Mouse (Mus musculus): ENCODE measurements around the gene Smarcad1. TPM values are rescaled to one million over a fixed set of nuclear protein-coding genes. Genes with fewer than 3 reads are reported as not detected.

Smarcad1 gene
- polyA plus RNA-seq, 1 experiment from 2014 or later = 62.8 TPM

GRCm38 (mm10) chr6:65142316-65142715 is 99.9 kb downstream of the Smarcad1 start:
- no peak for TF ChIP-seq CTCF (IDR thresholded peaks at IDR 0.05; ENCODE audit: low read depth)
- WGBS = 90% methylated on average over 1 of the region's 1 CpGs
- H3K27ac ChIP-seq = no peak overlapping the region
- H3K9ac ChIP-seq (ENCODE audit: low read depth, low read length) = no peak overlapping the region
- H3K4me1 ChIP-seq (replicated peaks; ENCODE audit: insufficient read depth, low read length) = peaks cover 10% of the 10 kb centered on the region; the same call in 1 of the 2 replicates
- H3K4me2 ChIP-seq (ENCODE audit: low read length) = no peak overlapping the region
- H3K27me3 ChIP-seq (ENCODE audit: insufficient read depth, low read length) = no peaks in the 10 kb centered on the region
- no peak for DNase-seq (ENCODE audit: low spot score)
- no peaks in the 10 kb centered on the region for H3K36me3 ChIP-seq (ENCODE audit: insufficient read depth, low read length)
- no peak overlapping the region for H3K4me3 ChIP-seq (replicated peaks; ENCODE audit: low read depth, low read length)
- no peaks in the 10 kb centered on the region for H3K9me3 ChIP-seq (replicated peaks; ENCODE audit: low read length)
- no peak for ATAC-seq (replicated peaks; ENCODE audit: low FRiP score, low read depth)

- DNase-seq (ENCODE audit: low spot score) (peak; percentile 40), ATAC-seq (replicated peaks; ENCODE audit: low FRiP score, low read depth) (peak; percentile 78)
- Histone ChIP-seq H3K4me3 (replicated peaks; ENCODE audit: low read depth, low read length) (no peak within 1 kb of the TSS), H3K4me2 (ENCODE audit: low read length) (peak within 1 kb of the TSS; percentile 35), H3K36me3 (ENCODE audit: insufficient read depth, low read length) (no peaks in the 10 kb centered on the region), H3K9me3 (replicated peaks; ENCODE audit: low read length) (no peaks in the 10 kb centered on the region), H3K9ac (ENCODE audit: low read depth, low read length) (no peak within 1 kb of the TSS), H3K4me1 (replicated peaks; ENCODE audit: insufficient read depth, low read length) (peaks cover 10% of the 10 kb centered on the region; the same call in 1 of the 2 replicates), H3K27me3 (ENCODE audit: insufficient read depth, low read length) (no peaks in the 10 kb centered on the region), H3K27ac (no peak within 1 kb of the TSS)
- WGBS = 18% methylated on average over 16 of the region's 16 CpGs
- TF ChIP-seq CTCF (IDR thresholded peaks at IDR 0.05; ENCODE audit: low read depth) = no peak
Measured at GRCm38 (mm10) chr6:65144621-65145205, 102.3 kb downstream of the Smarcad1 start, which contains the start of gene Hpgds. Gene Hpgds (minus strand): TSS chr6:65144908.

GRCm38 (mm10) chr6:65146363-65146762 is 104.0 kb downstream of the Smarcad1 start:
- Histone ChIP-seq H3K4me2 (ENCODE audit: low read length) (no peak overlapping the region), H3K27ac (no peak overlapping the region), H3K27me3 (ENCODE audit: insufficient read depth, low read length) (no peaks in the 10 kb centered on the region), H3K4me1 (replicated peaks; ENCODE audit: insufficient read depth, low read length) (peaks cover 10% of the 10 kb centered on the region; the same call in 1 of the 2 replicates), H3K9me3 (replicated peaks; ENCODE audit: low read length) (no peaks in the 10 kb centered on the region), H3K36me3 (ENCODE audit: insufficient read depth, low read length) (no peaks in the 10 kb centered on the region), H3K4me3 (replicated peaks; ENCODE audit: low read depth, low read length) (no peak overlapping the region), H3K9ac (ENCODE audit: low read depth, low read length) (no peak overlapping the region)
- ATAC-seq (replicated peaks; ENCODE audit: low FRiP score, low read depth) (no peak), DNase-seq (ENCODE audit: low spot score) (no peak)
- TF ChIP-seq CTCF (IDR thresholded peaks at IDR 0.05; ENCODE audit: low read depth) = no peak
- 85% methylated on average over 4 of the region's 4 CpGs for WGBS

GRCm38 (mm10) chr6:65150703-65151102 is 108.3 kb downstream of the Smarcad1 start:
- Histone ChIP-seq H3K27me3 (ENCODE audit: insufficient read depth, low read length) (no peaks in the 10 kb centered on the region), H3K4me2 (ENCODE audit: low read length) (peak overlapping the region; percentile 47), H3K27ac (no peak overlapping the region), H3K36me3 (ENCODE audit: insufficient read depth, low read length) (no peaks in the 10 kb centered on the region), H3K9me3 (replicated peaks; ENCODE audit: low read length) (no peaks in the 10 kb centered on the region), H3K4me3 (replicated peaks; ENCODE audit: low read depth, low read length) (0 out of 2 replicates have a peak overlapping the region, but pooled peaks have one; percentile 9), H3K9ac (ENCODE audit: low read depth, low read length) (no peak overlapping the region), H3K4me1 (replicated peaks; ENCODE audit: insufficient read depth, low read length) (peaks cover 4% of the 10 kb centered on the region; the same call in 1 of the 2 replicates)
- whole genome bisulfite sequencing = 12% methylated on average over 22 of the region's 22 CpGs
- DNase-seq (ENCODE audit: low spot score) = no peak
- TF ChIP-seq CTCF (IDR thresholded peaks at IDR 0.05; ENCODE audit: low read depth) = no peak
- ATAC-seq (replicated peaks; ENCODE audit: low FRiP score, low read depth) = no peak

- Histone ChIP-seq H3K27me3 (ENCODE audit: insufficient read depth, low read length) (no peaks in the 10 kb centered on the region), H3K4me3 (replicated peaks; ENCODE audit: low read depth, low read length) (no peak overlapping the region), H3K4me1 (replicated peaks; ENCODE audit: insufficient read depth, low read length) (peaks cover 4% of the 10 kb centered on the region; the same call in 1 of the 2 replicates), H3K27ac (no peak overlapping the region), H3K4me2 (ENCODE audit: low read length) (no peak overlapping the region), H3K36me3 (ENCODE audit: insufficient read depth, low read length) (no peaks in the 10 kb centered on the region), H3K9ac (ENCODE audit: low read depth, low read length) (no peak overlapping the region), H3K9me3 (replicated peaks; ENCODE audit: low read length) (no peaks in the 10 kb centered on the region)
- TF ChIP-seq CTCF (IDR thresholded peaks at IDR 0.05; ENCODE audit: low read depth) = no peak
- DNase-seq (ENCODE audit: low spot score) = no peak
- 59% methylated on average over 3 of the region's 3 CpGs for WGBS
- ATAC-seq (replicated peaks; ENCODE audit: low FRiP score, low read depth) = no peak
Measured at GRCm38 (mm10) chr6:65153570-65153969, 111.2 kb downstream of the Smarcad1 start.

GRCm38 (mm10) chr6:65157042-65157441 is 114.7 kb downstream of the Smarcad1 start:
- Histone ChIP-seq H3K9me3 (replicated peaks; ENCODE audit: low read length) (no peaks in the 10 kb centered on the region), H3K27me3 (ENCODE audit: insufficient read depth, low read length) (no peaks in the 10 kb centered on the region), H3K4me2 (ENCODE audit: low read length) (no peak overlapping the region), H3K4me3 (replicated peaks; ENCODE audit: low read depth, low read length) (no peak overlapping the region), H3K27ac (no peak overlapping the region), H3K36me3 (ENCODE audit: insufficient read depth, low read length) (no peaks in the 10 kb centered on the region), H3K9ac (ENCODE audit: low read depth, low read length) (no peak overlapping the region), H3K4me1 (replicated peaks; ENCODE audit: insufficient read depth, low read length) (no peaks in the 10 kb centered on the region)
- TF ChIP-seq CTCF (IDR thresholded peaks at IDR 0.05; ENCODE audit: low read depth) = no peak
- 91% methylated on average over 4 of the region's 4 CpGs for WGBS
- ATAC-seq (replicated peaks; ENCODE audit: low FRiP score, low read depth) (no peak), DNase-seq (ENCODE audit: low spot score) (no peak)

Measured in kidney, postnatal 0 days (tissue).